Mouse (Mus musculus) liver, embryonic 13.5 days (tissue): Measurements from ENCODE around the gene Scly. TPM values are rescaled to one million over a fixed set of nuclear protein-coding genes. Genes with fewer than 3 reads are reported as not detected.

Source experiments
- ATAC-seq: fragments of 200-750 bp; cut with Nextera tagmentation; 2 replicates; pipeline ENCODE4 v1.8.0; 2017; ENCODE audit warnings: low read depth, mild to moderate bottlenecking, moderate number of reproducible peaks, moderate library complexity
- DNase-seq: peaks from one replicate; pipeline ENCODE4 v3.0.0; 2022
- H3K27ac ChIP-seq: fragments of 300-500 bp; sonication (generic); 2 replicates; pipeline ENCODE4 v1.5.1; 2015; ENCODE audit warnings: moderate library complexity, mild to moderate bottlenecking, inconsistent platforms
- H3K27me3 ChIP-seq: fragments of 300-500 bp; sonication (generic); 2 replicates; pipeline ENCODE4 v1.6.1; 2015; ENCODE audit warnings: mild to moderate bottlenecking, inconsistent platforms
- H3K36me3 ChIP-seq: fragments of 300-500 bp; sonication (generic); 2 replicates; pipeline ENCODE4 v1.6.1; 2015; ENCODE audit warnings: mild to moderate bottlenecking, inconsistent platforms
- H3K4me1 ChIP-seq: fragments of 300-500 bp; sonication (generic); replicated peaks from 2 replicates; pipeline ENCODE4 v1.6.1; 2015; ENCODE audit warnings: inconsistent platforms
- H3K4me2 ChIP-seq: fragments of 300-500 bp; sonication (generic); 2 replicates; pipeline ENCODE4 v1.6.1; 2015; ENCODE audit warnings: inconsistent platforms, mild to moderate bottlenecking, moderate library complexity
- H3K4me3 ChIP-seq: fragments of 300-500 bp; sonication (generic); replicated peaks from 2 replicates; pipeline ENCODE4 v1.5.1; 2015; ENCODE audit warnings: mild to moderate bottlenecking, inconsistent platforms
- H3K9ac ChIP-seq: fragments of 300-500 bp; sonication (generic); 2 replicates; pipeline ENCODE4 v1.6.1; 2015; ENCODE audit warnings: mild to moderate bottlenecking, inconsistent platforms
- H3K9me3 ChIP-seq: fragments of 300-500 bp; sonication (generic); replicated peaks from 2 replicates; pipeline ENCODE4 v1.6.1; 2016; ENCODE audit warnings: inconsistent platforms
- WGBS: fragments of 180-500 bp; shearing (Covaris S2); methylation state at CpG from one replicate; pipeline ENCODE4 v1.1.7; 2015; ENCODE audit not compliant: insufficient replicate concordance; 5-methylcytosine and 5-hydroxymethylcytosine counted together
- polyA plus RNA-seq: library from polyadenylated mRNA; unstranded; fragments of >200 nt; fragmentation: Nextera tagmentation; extraction: Ambion mirVana; gene quantifications from 2 replicates; pipeline ENCODE4 v1.2.1, GENCODE M21; 2015

The Scly gene
- polyA plus RNA-seq, 1 experiment from 2014 or later: 24.9 TPM

GRCm38 (mm10) chr1:91365816-91366214 lies 67.7 kb downstream of the Scly start:
- peaks cover 44% of the 10 kb centered on the region for H3K4me1 ChIP-seq
- WGBS: 34% methylated on average over 8 of the region's 8 CpGs
- H3K9ac ChIP-seq: peak overlapping the region; percentile 89
- DNase-seq (no peak), ATAC-seq (no peak)
- H3K27ac ChIP-seq: no peak overlapping the region
- H3K4me3 ChIP-seq: peak overlapping the region; percentile 77
- H3K4me2 ChIP-seq: peak overlapping the region; percentile 98
- no peaks in the 10 kb centered on the region for H3K9me3 ChIP-seq
- no peaks in the 10 kb centered on the region; the same call in 1 of the 2 replicates for H3K27me3 ChIP-seq
- H3K36me3 ChIP-seq: peaks cover 27% of the 10 kb centered on the region

- WGBS: under 1% methylated on average over 56 of the region's 68 CpGs
- Histone ChIP-seq H3K27ac (peak within 1 kb of the TSS; percentile 81), H3K27me3 (no peaks in the 10 kb centered on the region; the same call in 1 of the 2 replicates), H3K9ac (peak within 1 kb of the TSS; percentile 89), H3K4me3 (peak within 1 kb of the TSS; percentile 77), H3K4me1 (peaks cover 45% of the 10 kb centered on the region), H3K36me3 (peaks cover 34% of the 10 kb centered on the region), H3K4me2 (peak within 1 kb of the TSS; percentile 98), H3K9me3 (no peaks in the 10 kb centered on the region)
- ATAC-seq (peak; percentile 91), DNase-seq (peak; percentile 75)
Observed at GRCm38 (mm10) chr1:91366215-91367108, 68.3 kb downstream of the Scly start, which contains the start of gene Erfe. Gene Erfe (plus strand): TSS chr1:91366430.

GRCm38 (mm10) chr1:91367295-91367694 lies 69.2 kb downstream of the Scly start:
- H3K27me3 ChIP-seq: no peaks in the 10 kb centered on the region; the same call in 1 of the 2 replicates
- no peaks in the 10 kb centered on the region for H3K9me3 ChIP-seq
- peak overlapping the region; percentile 81 for H3K27ac ChIP-seq
- peak overlapping the region; percentile 77 for H3K4me3 ChIP-seq
- peaks cover 42% of the 10 kb centered on the region for H3K36me3 ChIP-seq
- WGBS: 88% methylated on average over 3 of the region's 3 CpGs
- ATAC-seq: no peak
- peak overlapping the region; percentile 89 for H3K9ac ChIP-seq
- H3K4me2 ChIP-seq: peak overlapping the region; percentile 98
- DNase-seq: no peak
- peaks cover 53% of the 10 kb centered on the region for H3K4me1 ChIP-seq

- no peaks in the 10 kb centered on the region for H3K9me3 ChIP-seq
- H3K27ac ChIP-seq: no peak overlapping the region
- no peak overlapping the region for H3K4me3 ChIP-seq
- H3K9ac ChIP-seq: no peak overlapping the region
- no peak for DNase-seq
- no peak overlapping the region for H3K4me2 ChIP-seq
- WGBS: 60% methylated on average over 4 of the region's 4 CpGs
- peaks cover 74% of the 10 kb centered on the region for H3K4me1 ChIP-seq
- H3K36me3 ChIP-seq: peaks cover 63% of the 10 kb centered on the region
- H3K27me3 ChIP-seq: no peaks in the 10 kb centered on the region; the same call in 1 of the 2 replicates
- ATAC-seq: no peak
Observed at GRCm38 (mm10) chr1:91369408-91369807, 71.3 kb downstream of the Scly start.

- no peak overlapping the region for H3K27ac ChIP-seq
- ATAC-seq (no peak), DNase-seq (no peak)
- WGBS: 85% methylated on average over 23 of the region's 23 CpGs
- H3K9me3 ChIP-seq: no peaks in the 10 kb centered on the region
- no peak overlapping the region for H3K4me3 ChIP-seq
- H3K9ac ChIP-seq: no peak overlapping the region
- H3K27me3 ChIP-seq: no peaks in the 10 kb centered on the region; the same call in 1 of the 2 replicates
- H3K4me1 ChIP-seq: peaks cover 81% of the 10 kb centered on the region
- H3K4me2 ChIP-seq: no peak overlapping the region
- H3K36me3 ChIP-seq: peaks cover 70% of the 10 kb centered on the region
Observed at GRCm38 (mm10) chr1:91370055-91370454, 71.9 kb downstream of the Scly start.

Other genes with a start within 250 kb of the Scly start
- 1.2 and 1.8 TPM in 2 replicates for gene Rbm44, start 153.2 kb upstream of the Scly start, polyA plus RNA-seq
- 4.1 and 5.3 TPM in 2 replicates for gene Ramp1, start 118.5 kb upstream of the Scly start, polyA plus RNA-seq
- gene Ube2f, start 48.0 kb upstream of the Scly start, polyA plus RNA-seq: 71.1 and 77.5 TPM in 2 replicates
- gene Espnl, start 23.7 kb downstream of the Scly start, polyA plus RNA-seq: not detected in 2 replicates
- gene Klhl30, start 52.7 kb downstream of the Scly start, polyA plus RNA-seq: 0.10 TPM in 2 replicates
- 4.5 and 4.7 TPM in 2 replicates for gene Erfe, start 68.1 kb downstream of the Scly start, polyA plus RNA-seq
- 86.5 and 95.8 TPM in 2 replicates for gene Ilkap, start 100.5 kb downstream of the Scly start, polyA plus RNA-seq
- gene Hes6, start 115.7 kb downstream of the Scly start, polyA plus RNA-seq: 21.9 and 22.5 TPM in 2 replicates
- gene Per2, start 161.0 kb downstream of the Scly start, polyA plus RNA-seq: 1.4 and 2.5 TPM in 2 replicates
- 2.5 and 2.6 TPM in 2 replicates for gene Traf3ip1, start 196.3 kb downstream of the Scly start, polyA plus RNA-seq
- 12.3 and 13.8 TPM in 2 replicates for gene Asb1, start 242.2 kb downstream of the Scly start, polyA plus RNA-seq